Mouse (Mus musculus): ENCODE data around the gene Dpp6.

Dpp6 gene

DNA sequence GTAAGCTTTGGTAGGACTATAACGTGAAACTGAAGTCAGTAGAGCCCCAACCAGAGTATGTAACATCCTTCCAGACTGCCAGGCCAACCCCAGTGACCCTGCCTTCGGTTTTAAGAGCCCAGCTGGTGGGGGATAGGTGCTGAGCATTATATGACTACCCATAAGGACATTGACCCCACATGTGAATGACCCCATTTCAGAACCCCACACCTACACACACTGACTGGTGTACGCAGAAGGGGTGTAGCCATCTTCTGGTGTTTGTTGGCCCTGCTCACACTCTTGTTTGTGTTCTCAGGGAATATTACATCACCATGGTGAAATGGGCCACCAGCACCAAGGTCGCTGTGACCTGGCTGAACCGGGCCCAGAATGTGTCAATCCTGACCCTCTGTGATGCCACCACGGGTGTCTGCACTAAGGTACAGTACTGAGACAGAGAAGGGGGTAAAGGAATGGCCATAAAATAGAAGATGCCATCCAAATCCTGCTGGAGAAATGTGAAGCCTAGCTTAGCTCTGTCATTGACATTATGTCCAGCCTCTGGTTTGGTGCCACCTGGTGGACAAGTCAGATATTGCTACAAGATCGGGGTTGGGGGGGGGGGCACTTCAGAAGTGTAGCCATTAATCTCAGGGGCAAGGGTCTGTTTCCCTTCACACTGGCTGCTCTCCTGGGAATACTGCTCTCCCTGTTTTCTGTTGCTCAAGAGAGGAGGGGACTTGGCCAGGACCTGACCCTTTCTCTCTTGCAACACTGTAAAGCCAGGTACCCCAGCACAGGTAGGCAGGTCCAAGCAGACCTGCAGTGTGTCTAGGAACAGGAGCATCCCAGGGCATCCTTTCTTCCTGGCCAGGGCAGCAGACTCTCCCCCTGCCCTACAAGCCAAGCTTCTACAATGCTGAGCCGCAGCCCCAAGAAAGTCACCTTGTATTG, 835.1 kb downstream of the Dpp6 start:
- DNase-seq (ENCODE audit: low read depth in 1 of 2, low spot score in 2 of 2), result no peak

DNA sequence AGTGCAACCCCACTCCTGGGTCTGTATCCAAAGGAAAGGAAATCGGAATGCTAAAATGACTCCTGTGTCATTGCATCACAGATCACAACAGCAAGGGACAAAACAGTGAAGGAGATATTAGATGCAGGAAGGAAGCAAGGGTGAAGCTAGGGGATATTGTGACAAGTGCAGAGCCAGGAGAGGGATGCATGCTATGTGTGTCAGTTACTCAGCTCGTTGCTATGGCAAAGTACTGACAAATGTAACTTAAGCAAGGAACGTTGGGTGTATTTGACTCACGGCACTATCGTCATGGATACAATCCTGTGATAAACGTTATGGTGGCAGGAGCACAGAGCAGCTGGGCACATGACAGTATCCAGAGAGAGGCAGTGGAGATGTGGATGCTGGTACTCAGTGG, 839.1 kb downstream of the Dpp6 start:
- DNase-seq (ENCODE audit: low read depth in 1 of 2, low spot score in 2 of 2), result no peak

DNA sequence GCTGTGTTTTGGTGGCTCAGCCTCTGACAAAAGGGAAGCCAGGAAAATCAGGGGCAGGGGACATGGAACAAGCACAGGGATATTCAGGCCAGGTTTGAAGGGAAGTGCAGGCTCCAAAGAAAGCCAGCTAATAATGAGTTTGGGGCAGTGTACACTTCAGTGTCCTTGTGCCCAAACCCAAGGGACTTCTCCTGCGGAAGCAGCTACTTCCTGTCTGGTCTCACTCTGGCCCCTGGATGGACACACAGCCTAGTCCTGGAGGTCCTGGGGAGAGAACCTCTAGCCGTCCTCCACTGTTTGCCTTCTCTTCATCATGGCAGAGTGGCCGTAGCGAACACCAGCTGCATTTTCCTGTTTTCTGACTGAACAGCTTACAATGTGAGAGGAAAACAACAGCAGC, 840.7 kb downstream of the Dpp6 start:
- DNase-seq (ENCODE audit: low read depth in 1 of 2, low spot score in 2 of 2), result no peak

DNA sequence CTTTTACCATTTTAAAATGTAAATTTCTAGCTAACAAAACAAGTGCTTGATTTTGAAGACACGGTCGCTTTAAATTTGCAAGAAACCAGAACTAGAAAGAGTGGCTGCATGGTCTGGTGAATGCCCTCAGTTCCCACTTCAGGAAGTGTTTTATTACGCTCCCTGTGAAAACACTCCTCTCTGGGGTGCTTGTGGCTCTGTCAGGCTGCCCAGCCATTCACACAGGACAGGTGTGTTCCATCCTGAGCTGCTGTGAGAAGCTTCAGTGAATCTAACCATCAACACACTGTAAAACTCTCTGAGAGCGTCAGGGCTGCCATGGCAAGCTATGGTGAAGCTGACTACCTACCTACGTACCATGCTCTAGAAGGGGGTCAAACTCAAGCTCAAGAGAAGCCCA, 841.2 kb downstream of the Dpp6 start:
- no peak for DNase-seq (ENCODE audit: low read depth in 1 of 2, low spot score in 2 of 2)

DNA sequence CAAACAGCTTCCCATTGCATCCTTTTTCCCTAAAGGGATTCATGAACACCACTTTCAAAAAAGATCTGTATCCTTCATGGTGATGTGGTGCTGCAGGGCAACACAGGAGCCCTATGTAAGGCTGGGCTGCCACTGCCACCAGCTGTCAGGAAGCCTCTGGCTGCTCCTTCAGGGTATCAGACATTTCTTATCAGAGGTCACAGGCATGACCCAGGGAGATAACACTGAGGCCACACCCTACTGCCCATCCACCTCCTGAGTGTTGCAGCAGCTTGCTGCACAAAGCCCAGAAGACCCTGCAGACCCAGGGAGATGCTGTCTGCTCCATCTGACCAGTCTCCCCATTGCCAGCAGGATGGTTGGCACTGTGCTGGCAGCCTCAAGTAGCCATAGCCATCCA, 841.6 kb downstream of the Dpp6 start:
- no peak for DNase-seq (ENCODE audit: low read depth in 1 of 2, low spot score in 2 of 2)

GRCm38 (mm10) chr5:27659019-27659418, 842.0 kb downstream of the Dpp6 start:
- no peak for DNase-seq (ENCODE audit: low read depth in 1 of 2, low spot score in 2 of 2)

- DNase-seq (ENCODE audit: low read depth in 1 of 2, low spot score in 2 of 2), result no peak
These were observed 842.8 kb downstream of the Dpp6 start for GRCm38 (mm10) chr5:27659781-27660180.

DNA sequence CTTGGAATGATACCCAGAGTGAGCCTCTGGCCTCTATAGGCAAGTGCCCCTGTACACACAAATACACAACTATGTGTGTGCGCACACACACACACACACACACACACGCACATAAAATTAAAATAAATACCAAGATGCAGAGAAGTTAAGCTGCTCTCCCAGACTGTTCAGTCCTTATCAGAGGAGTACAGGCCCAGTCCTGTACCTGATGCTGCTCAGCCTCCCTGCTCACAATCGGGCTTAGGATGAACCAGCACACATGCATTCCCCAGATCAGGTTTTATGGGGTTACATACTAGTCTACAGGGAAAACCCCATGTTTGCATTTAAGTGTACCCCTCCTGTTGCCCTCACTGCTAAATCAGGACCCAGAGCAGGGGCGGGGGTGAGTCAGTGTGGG, 847.1 kb downstream of the Dpp6 start:
- DNase-seq (ENCODE audit: low read depth in 1 of 2, low spot score in 2 of 2), result no peak

- no peak for DNase-seq (ENCODE audit: low read depth in 1 of 2, low spot score in 2 of 2)
These were observed 854.5 kb downstream of the Dpp6 start for GRCm38 (mm10) chr5:27671487-27671886.

GRCm38 (mm10) chr5:27677247-27677666, 860.3 kb downstream of the Dpp6 start:
- no peak for DNase-seq (ENCODE audit: low read depth in 1 of 2, low spot score in 2 of 2)

DNA sequence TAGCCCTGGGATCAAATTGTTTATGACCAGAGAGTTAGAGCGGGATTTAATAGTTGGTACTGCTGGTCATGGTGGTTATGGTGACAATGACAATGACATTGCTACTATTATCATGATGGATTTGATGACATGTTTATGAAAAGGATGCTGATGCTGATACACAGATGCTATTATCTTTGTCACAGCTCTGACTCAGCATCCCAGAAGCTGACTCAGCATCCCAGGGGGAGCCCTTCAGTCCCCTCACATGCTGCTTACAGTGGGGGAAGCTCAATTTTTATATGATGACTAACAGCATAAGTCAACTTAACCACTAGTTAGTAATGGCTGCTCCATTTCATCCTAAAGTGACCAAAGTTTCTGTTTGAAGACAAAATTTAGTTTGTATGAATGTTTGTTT, 862.1 kb downstream of the Dpp6 start:
- no peak for DNase-seq (ENCODE audit: low read depth in 1 of 2, low spot score in 2 of 2)

GRCm38 (mm10) chr5:27680476-27680875, 863.5 kb downstream of the Dpp6 start:
- DNase-seq (ENCODE audit: low read depth in 1 of 2, low spot score in 2 of 2), result no peak

DNA sequence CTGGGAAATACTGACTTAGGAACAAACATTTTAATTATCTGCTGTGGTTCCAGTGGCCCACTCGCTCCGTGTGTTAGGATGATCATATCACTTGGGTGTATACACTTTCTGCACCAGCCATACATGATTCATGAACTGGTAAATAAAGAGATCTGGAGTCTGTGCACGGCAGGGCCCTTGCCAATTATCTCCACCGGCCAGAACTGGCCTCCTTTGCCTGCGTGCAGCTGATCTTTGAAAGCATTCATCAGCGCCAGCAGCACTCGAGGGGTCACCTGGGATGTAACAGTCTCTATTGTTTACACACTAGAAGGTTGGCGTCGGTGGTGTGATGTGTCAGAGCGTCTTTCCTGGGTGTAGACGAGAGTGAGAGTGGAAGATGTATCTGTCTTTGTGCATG, 868.2 kb downstream of the Dpp6 start:
- DNase-seq (ENCODE audit: low read depth in 1 of 2, low spot score in 2 of 2), result no peak

DNA sequence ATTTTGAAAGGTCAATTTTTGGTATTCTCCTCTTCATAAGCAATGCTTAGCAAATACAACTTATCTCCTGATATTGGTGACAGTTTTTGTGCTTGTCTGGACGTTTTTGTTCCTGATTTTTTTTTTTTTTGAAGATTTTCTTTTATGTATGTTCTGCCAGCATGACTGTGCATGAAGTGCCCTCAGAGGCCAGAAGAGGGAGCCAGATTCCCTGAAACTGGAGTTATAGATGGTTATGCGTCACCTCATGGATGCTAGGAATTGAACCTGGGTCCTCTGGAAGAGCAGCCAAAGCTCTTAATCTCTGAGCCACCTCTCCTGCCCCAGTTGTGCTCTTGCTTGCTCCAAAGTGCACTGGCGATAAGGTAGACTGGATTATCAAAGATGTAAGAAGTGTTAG, 868.9 kb downstream of the Dpp6 start:
- DNase-seq (ENCODE audit: low read depth in 1 of 2, low spot score in 2 of 2), result no peak

DNA sequence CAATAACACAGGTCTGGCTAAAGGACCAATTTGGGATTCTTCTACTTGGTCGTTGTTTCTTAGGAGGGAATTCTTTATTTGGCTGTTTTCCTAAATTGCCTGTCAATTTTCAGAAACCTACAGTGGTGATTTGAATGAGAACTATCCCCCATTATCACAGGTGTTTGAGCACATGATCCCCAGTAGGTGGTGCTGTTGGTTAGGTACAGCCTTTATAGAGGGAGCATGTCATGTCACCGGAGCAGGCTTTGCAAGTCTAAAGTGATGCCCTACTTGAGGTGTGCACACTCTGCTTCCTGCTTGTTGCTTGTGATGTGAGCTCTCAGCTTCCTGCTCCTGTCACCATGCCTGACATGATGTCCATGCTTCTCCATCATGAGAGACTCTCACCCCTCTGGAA, 870.3 kb downstream of the Dpp6 start:
- no peak for DNase-seq (ENCODE audit: low read depth in 1 of 2, low spot score in 2 of 2)

DNA sequence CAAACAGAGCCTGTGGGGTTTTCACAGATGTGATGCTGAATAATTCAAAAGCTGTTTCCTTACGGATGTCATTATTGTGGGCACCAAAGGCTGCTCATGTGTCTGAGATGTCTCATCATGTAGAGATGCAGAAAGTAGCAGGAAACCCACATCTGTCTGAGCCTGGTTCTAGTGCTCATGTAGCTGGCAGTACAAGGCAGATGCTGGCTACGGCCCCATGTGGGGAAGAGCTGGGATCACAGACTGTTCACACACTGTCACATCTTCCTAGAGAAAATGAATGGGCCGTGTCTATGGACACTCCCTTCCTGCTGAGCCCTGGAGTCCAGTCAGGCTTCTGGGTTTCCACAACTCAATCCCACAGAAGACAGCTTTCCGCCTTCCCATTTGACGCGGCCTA, 885.5 kb downstream of the Dpp6 start:
- no peak for DNase-seq (ENCODE audit: low read depth in 1 of 2, low spot score in 2 of 2)

DNA sequence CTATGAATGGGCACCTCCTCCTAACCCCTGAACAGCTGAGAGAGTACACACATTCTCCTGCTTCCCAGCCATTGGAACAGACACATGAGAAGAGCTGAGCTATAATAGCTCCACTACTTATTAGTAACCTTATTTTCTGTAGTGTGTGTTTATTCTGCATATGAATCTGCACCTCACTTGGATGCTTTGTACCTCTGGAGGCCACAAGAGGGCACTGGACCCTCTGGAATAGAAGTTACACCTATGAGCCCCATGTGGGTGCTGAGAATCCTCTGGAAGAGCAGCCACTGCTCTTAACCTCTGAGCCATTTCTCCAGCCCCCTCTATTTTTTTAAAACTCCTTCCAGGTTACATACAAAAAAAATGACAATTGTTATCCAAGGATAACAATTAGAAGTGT, 888.0 kb downstream of the Dpp6 start:
- no peak for DNase-seq (ENCODE audit: low read depth in 1 of 2, low spot score in 2 of 2)

DNA sequence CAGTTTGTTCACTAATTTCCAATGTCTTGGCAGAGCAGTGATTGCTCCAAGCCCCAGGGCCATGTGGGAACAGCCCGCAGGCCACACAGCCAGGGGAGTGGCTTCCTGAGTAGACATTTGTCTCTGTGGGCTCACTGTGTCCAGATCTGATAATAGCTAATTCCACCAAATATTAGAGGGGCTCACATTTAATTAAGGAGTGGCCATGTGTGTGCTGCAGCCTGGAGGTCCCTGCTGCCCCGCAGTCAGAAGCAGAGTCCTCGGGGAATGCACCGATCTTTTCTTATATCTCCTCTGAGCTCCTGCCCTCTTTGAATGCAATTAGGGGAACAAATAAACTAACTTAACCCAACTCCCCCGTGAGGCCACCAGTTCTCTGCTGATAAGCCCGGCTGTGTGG, 889.5 kb downstream of the Dpp6 start:
- no peak for DNase-seq (ENCODE audit: low read depth in 1 of 2, low spot score in 2 of 2)

- DNase-seq (ENCODE audit: low read depth in 1 of 2, low spot score in 2 of 2), result no peak
These were observed 890.3 kb downstream of the Dpp6 start for GRCm38 (mm10) chr5:27707283-27707682.

DNA sequence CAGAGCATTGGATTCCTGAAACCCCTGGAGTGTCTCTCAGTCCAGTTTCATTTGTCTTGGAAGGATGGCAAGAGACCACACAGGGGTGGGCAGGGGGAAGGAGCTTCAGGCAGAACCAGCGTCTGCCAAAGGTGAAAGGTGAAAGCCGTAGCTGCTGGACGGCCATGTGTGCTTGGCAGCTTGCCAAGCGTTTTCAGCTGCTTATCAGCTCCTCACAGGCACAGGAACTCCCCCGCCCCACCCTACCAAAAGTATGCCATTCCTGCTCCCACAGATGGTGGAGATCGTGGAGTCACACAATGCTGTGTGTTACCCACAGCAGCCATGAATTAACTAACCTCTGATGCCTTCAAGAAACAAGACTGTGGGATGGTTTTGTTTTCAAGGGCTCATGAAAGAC, 891.2 kb downstream of the Dpp6 start:
- no peak for DNase-seq (ENCODE audit: low read depth in 1 of 2, low spot score in 2 of 2)

GRCm38 (mm10) chr5:27711461-27712192, 894.6 kb downstream of the Dpp6 start:
- no peak for DNase-seq (ENCODE audit: low read depth in 1 of 2, low spot score in 2 of 2)

DNA sequence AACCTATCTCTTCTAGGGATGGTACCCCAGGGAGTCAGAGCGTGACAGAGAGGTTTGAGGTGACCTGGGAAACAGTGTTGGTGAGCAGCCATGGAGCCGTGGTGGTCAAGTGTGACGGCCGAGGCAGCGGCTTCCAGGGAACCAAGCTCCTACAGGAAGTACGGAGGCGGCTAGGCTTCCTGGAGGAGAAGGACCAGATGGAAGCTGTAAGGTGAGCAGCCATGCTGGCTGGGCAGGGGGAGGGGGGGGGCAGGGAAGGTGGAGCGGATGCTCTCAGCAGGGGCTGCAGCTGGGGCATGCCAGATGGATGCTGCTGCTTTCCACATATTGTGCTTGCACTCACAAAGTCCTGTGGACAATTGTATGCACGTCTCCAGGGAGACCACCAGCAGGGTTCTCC, 897.4 kb downstream of the Dpp6 start:
- DNase-seq (ENCODE audit: low read depth in 1 of 2, low spot score in 2 of 2), result no peak
